Mouse (Mus musculus) layer of hippocampus, adult 8-10 months (tissue): ENCODE results near the gene Tagln. TPM values are rescaled to one million over a fixed set of nuclear protein-coding genes. Genes with fewer than 3 reads are reported as not detected.

Experiments
- DNase-seq, 2 experiments: peaks; one replicate each; pipeline ENCODE4 v3.0.0; 2022; ENCODE audit warnings: low spot score in 2 of 2
- microRNA-seq, 2 experiments: library from miRNA; unstranded; fragments of <30 nt; microRNA quantifications; one replicate each; pipeline ENCODE4 v1.2.0; 2022
- total RNA-seq, 4 experiments: library from RNA; stranded (reverse); gene quantifications; 2 replicates each; pipeline ENCODE4 v1.2.4; 2022

Gene Tagln
- total RNA-seq, 4 experiments from 2014 or later = 4.2 to 16.3 (median 8.8) TPM

GRCm38 (mm10) chr9:45907078-45907428 lies 28.8 kb downstream of the Tagln start:
- DNase-seq = no peak

GRCm38 (mm10) chr9:45906355-45907077 lies 29.3 kb downstream of the Tagln start, which contains the start of the genes Pcsk7 and Rnf214:
Gene Pcsk7, plus strand, starts transcription at chr9:45906497.
Gene Rnf214, minus strand, starts transcription at chr9:45906911.
- DNase-seq = peak; percentile 78 to 86

GRCm38 (mm10) chr9:45905811-45906237 lies 30.0 kb downstream of the Tagln start:
- DNase-seq = peak in 1 of 2 experiments; percentile 19

- no peak for DNase-seq
Measured at GRCm38 (mm10) chr9:45905196-45905595, 30.7 kb downstream of the Tagln start.

- DNase-seq = no peak
Measured at GRCm38 (mm10) chr9:45893681-45894080, 42.2 kb downstream of the Tagln start.

Small RNA genes lying within 50 kb of the gene (microRNA-seq; reads per million reads assigned to microRNA genes)
- gene Mir7087 = 0.25 to 0.64 reads per million in 2 experiments

Other genes starting within 250 kb of the Tagln start
- gene Cep164, start 107.4 kb downstream of the Tagln start, total RNA-seq = 10 to 100 TPM; 14.6 to 20.3 (median 17.8) TPM
- gene Bace1, start 97.5 kb downstream of the Tagln start, total RNA-seq = 10 to 100 TPM; 72.1 to 88.1 (median 77.0) TPM
- 10 to 100 TPM; 23.8 to 33.7 (median 26.2) TPM for gene Pcsk7, start 29.6 kb downstream of the Tagln start, total RNA-seq
- 10 to 100 TPM; 67.3 to 79.6 (median 72.2) TPM for gene Rnf214, start 29.1 kb downstream of the Tagln start, total RNA-seq
- 10 to 100 TPM; 67.6 to 81.0 (median 74.0) TPM for gene Sidt2, start 19.2 kb upstream of the Tagln start, total RNA-seq
- gene Pafah1b2, start 76.6 kb upstream of the Tagln start, total RNA-seq = 100 to 1,000 TPM; 195 to 219 (median 207) TPM
- 100 to 1,000 TPM; 134 to 147 (median 140) TPM for gene Sik3, start 76.8 kb upstream of the Tagln start, total RNA-seq